Mouse (Mus musculus) hematopoietic stem cell, adult 5-6 weeks (primary cell): Measurements from ENCODE around the gene Asic3. TPM values are rescaled to one million over a fixed set of nuclear protein-coding genes. Genes with fewer than 3 reads are reported as not detected.

Source experiments
- ATAC-seq, 2 experiments: fragments of 125-278 bp in 1 of 2; replicated peaks in 1 of 2; 2 replicates each; pipeline ENCODE4 v1.8.0; 2016 to 2017; ENCODE audit warnings: inconsistent platforms in 2 of 2, mild to moderate bottlenecking in 2 of 2, moderate number of reproducible peaks in 2 of 2, low read depth in 1 of 2, moderate TSS enrichment in 1 of 2; ENCODE audit not compliant: low FRiP score in 2 of 2, poor library complexity in 2 of 2, severe bottlenecking in 2 of 2, insufficient read depth in 1 of 2, low TSS enrichment in 1 of 2
- total RNA-seq: library from RNA; stranded (forward); fragments of 172-1452, 232-1000 nt; gene quantifications from 2 replicates; pipeline ENCODE4 v1.2.3, GENCODE M21; 2017

Gene Asic3
- total RNA-seq, result 0.19 TPM in 1 of 2 replicates, not detected in the other

DNA sequence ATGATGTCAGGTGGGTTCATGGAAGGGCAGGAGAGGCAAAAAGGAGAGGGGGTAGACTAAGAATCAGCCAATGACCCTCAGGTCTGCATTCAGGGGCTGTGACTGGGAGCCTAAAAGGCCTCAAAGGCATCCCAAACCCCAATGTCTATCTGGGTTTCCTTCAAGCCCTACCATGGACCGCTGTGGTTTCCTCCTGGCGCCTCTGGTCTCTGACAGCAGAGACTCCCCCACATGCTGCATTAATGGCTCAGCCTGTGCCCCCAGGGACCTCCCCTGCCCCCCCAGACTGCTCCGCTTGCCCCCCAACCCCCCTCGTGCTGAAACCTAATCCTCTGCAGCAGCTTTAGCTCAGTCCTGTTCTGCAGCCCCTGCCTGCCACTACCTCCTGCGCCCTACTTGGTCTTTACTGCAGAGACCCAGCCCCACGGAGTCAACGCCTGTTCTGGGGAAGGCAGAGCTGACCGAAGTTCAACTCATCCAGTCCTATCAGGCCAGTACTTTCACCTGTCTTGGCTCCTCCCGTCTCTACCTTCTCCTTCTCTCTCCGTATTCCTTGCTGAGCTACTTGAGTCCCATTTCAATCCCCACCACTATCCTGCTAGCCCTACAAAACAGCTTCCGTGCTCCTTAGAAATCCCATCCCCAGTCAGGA lies at the start of gene Asic3:
Asic3 (plus strand) TSS at position 351 of the 652 bp plus-strand sequence.
- peak; percentile 49 to 70; a peak in 3 of 4 replicates for ATAC-seq

DNA sequence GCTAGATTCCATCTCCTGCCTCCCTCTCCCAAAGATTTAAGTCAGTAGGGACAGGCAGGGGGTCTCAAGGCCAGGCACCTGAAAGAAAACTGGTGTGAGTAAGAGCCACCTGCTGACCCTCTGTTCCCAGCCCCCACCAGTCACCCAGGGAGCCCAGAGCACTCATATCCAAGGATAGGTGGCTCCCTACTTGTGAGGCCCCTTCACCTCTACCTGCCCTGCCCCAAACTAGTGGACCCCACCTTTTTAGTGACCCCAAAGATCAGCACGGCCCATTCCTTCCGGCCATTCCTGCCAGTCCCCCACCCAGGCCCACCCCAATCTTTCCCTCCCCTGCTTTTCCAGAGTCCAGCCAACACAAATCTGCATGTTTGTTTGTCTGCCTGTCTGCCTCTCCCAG lies 49.7 kb upstream of the Asic3 start:
- ATAC-seq, result no peak

GRCm38 (mm10) chr5:24364061-24364460 lies 49.1 kb upstream of the Asic3 start:
- no peak for ATAC-seq

GRCm38 (mm10) chr5:24364508-24364907 lies 48.7 kb upstream of the Asic3 start, which contains the start of gene Nos3:
Gene Nos3 (plus strand): TSS chr5:24364810.
- no peak for ATAC-seq

- no peak for ATAC-seq
Observed at GRCm38 (mm10) chr5:24364963-24365362, 48.2 kb upstream of the Asic3 start.

DNA sequence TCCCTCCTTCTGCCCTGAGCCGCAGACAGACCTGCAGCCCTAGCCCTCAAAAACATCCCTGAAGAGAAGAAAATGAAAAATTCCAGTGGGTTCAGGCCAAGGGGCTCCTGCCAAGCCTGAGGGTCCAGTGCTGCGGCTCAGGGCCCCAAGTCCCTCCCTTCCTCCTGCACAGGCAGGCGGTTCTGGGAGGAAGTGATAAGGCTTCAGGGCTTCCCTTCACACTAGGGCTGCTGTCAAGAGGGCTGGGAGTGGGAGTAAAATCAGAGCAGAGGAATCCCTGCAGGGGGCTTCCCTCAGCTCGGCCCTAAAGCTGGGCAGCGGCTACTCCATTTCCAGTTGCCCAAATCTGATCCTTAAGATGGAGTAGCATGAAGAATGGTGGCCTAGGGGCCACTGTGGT lies 47.7 kb upstream of the Asic3 start:
- peak; percentile 80 to 81 for ATAC-seq

GRCm38 (mm10) chr5:24366426-24366825 lies 46.8 kb upstream of the Asic3 start:
- ATAC-seq, result no peak

DNA sequence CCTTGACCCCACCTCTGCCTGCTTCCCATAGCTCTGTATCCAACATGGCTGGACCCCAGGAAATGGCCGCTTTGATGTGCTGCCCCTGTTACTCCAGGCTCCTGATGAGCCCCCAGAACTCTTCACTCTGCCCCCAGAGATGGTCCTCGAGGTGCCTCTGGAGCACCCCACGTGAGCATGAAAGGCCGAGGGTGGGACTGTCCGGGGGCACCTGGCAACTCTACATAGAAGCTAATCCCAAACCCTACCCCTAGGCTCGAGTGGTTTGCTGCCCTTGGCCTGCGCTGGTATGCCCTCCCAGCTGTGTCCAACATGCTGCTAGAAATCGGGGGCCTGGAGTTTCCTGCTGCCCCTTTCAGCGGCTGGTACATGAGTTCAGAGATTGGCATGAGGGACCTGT lies 43.4 kb upstream of the Asic3 start:
- no peak for ATAC-seq

GRCm38 (mm10) chr5:24373807-24374206 lies 39.4 kb upstream of the Asic3 start:
- ATAC-seq, result no peak

DNA sequence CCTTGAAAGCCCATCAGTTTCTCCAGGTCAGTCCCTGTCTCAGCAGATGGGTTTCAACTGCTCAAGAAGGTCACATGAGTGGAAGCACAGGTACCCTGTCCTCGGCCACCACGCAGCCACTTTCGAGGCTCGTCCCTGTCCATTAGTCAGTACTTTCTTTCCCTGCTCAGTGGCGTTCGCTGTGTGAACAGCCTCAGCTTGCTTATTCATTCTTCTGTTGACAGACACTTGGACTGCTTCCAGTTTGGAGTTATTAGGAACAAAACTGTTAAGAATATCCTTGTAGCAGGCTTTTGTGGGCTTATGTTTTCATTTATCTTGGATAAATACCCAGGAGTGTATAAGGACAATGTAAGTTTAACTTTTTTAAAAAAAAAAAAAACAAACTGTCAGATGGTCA lies 39.0 kb upstream of the Asic3 start:
- ATAC-seq, result no peak

- ATAC-seq, result no peak
Observed at GRCm38 (mm10) chr5:24374666-24375328, 38.4 kb upstream of the Asic3 start.

GRCm38 (mm10) chr5:24378700-24379099 lies 34.5 kb upstream of the Asic3 start:
- no peak for ATAC-seq

- no peak for ATAC-seq
Observed at GRCm38 (mm10) chr5:24379501-24379900, 33.7 kb upstream of the Asic3 start.

- no peak for ATAC-seq
Observed at GRCm38 (mm10) chr5:24380499-24380898, 32.7 kb upstream of the Asic3 start.

DNA sequence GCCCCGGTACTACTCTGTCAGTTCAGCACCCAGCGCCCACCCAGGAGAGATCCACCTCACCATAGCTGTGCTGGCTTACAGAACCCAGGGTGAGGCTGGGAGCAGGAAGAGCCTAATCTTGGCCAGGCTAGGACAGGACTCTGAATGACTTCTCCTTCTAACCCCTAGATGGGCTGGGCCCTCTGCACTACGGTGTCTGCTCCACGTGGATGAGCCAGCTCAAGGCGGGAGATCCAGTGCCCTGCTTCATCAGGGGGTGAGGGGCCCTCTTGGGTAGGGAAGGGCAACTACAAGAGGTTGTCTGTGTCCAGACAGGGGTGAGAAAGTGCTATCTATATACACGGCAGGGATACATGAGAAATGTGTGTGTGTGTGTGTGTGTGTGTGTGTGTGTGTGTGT lies 31.7 kb upstream of the Asic3 start:
- no peak for ATAC-seq

DNA sequence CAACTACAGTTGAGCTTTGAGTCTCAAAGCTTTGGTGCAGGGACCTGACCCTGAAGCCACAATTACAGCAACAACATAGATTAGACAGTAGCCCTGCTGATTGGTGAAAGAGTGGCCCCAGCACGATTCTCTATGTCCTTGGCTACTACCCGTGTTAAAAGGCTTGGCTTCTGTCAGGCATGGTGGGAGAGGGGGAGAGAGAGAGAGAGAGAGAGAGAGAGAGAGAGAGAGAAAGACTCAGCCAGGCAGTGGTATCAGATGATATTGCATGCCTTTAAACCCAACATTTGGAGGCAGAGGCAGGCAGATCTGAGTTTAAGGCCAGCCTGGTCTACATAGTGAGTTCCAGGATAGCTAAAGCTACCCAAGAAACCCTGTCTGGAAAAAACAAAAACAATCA lies 31.2 kb upstream of the Asic3 start:
- no peak for ATAC-seq

DNA sequence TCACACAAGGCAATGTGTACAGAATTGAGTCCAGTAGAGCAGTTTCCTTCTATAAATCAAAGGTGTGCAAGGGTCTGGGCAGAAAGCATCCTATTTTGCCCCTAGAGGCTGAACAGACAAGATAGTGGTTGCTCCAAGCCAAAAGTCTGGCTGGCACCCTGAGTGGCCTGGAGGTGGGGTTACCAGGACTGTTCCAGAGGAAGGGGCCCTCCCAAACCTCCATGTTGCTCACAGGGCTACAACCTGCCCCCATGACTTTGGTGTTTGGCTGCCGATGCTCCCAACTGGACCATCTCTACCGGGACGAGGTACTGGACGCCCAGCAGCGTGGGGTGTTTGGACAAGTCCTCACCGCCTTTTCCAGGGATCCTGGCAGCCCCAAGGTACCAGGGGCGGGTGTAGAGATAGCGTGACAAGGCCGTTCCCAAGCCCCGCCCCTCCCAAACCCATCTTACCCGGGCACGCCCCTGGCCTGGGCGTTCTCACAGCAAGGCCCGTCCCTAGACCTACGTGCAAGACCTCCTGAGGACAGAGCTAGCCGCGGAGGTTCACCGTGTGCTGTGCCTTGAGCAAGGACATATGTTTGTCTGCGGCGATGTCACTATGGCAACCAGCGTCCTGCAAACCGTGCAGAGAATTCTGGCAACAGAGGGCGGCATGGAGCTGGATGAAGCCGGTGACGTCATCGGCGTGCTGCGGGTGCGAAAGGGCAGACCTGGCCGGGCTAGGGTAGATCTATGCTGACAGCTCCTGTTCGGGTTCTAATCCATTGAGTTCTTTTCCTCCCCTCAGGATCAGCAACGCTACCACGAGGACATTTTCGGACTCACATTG lies 29.9 kb upstream of the Asic3 start:
- ATAC-seq, result peak; percentile 80 to 81

DNA sequence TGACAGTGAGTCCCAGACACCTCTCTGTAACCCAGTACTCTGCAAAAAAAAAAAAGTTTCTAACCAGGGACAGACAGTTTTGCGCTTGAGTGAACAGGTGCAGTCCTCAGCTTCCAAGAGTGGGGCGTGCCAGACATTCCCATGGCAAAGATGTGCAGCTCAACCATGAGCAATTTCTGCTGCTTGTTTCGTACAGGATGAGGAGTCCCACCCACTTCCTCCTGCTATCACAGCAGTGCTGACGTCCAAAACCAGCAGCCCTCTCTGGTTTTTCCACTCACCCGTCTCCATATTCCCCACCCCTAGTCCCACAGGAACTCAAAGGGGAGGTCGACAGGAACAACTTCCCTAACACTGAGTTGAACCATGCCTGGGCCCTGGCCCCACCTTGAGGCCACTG lies 28.8 kb upstream of the Asic3 start:
- peak; percentile 33 to 52; a peak in 3 of 4 replicates for ATAC-seq
